Mouse (Mus musculus) embryonic facial prominence, embryonic 10.5 days (tissue): ENCODE results near the gene Rnf213. TPM values are rescaled to one million over a fixed set of nuclear protein-coding genes. Genes with fewer than 3 reads are reported as not detected.
A peak's percentile ranks its signal among the peaks of the same experiment; 100 is the strongest.

ENCODE experiments used
- DNase-seq: peaks from one replicate; pipeline ENCODE4 v3.0.0-alpha.2; 2017; ENCODE audit warnings: low spot score
- H3K27ac ChIP-seq: fragments of 300-500 bp; sonication (generic); replicated peaks from 2 replicates; pipeline ENCODE4 v1.5.1; 2016; ENCODE audit warnings: mild to moderate bottlenecking
- H3K27me3 ChIP-seq: fragments of 300-500 bp; sonication (generic); replicated peaks from 2 replicates; pipeline ENCODE4 v1.6.1; 2016; ENCODE audit warnings: low read depth, mild to moderate bottlenecking; ENCODE audit not compliant: poor library complexity, severe bottlenecking
- H3K36me3 ChIP-seq: fragments of 300-500 bp; sonication (generic); replicated peaks from 2 replicates; pipeline ENCODE4 v1.6.1; 2016; ENCODE audit warnings: mild to moderate bottlenecking, moderate library complexity
- H3K4me1 ChIP-seq: fragments of 300-500 bp; sonication (generic); 2 replicates; pipeline ENCODE4 v1.6.1; 2016
- H3K4me3 ChIP-seq: fragments of 300-500 bp; sonication (generic); 2 replicates; pipeline ENCODE4 v1.5.1; 2016; ENCODE audit warnings: mild to moderate bottlenecking, moderate library complexity
- H3K9me3 ChIP-seq: fragments of 300-500 bp; sonication (generic); 2 replicates; pipeline ENCODE4 v1.6.1; 2016; ENCODE audit warnings: mild to moderate bottlenecking
- WGBS: fragments of 180-500 bp; shearing (Covaris S2); methylation state at CpG from one replicate; pipeline ENCODE4 v1.1.7; 2016; 5-methylcytosine and 5-hydroxymethylcytosine counted together
- polyA plus RNA-seq: library from polyadenylated mRNA; unstranded; fragments of >200 nt; fragmentation: Nextera tagmentation; extraction: Ambion mirVana; gene quantifications from 2 replicates; pipeline ENCODE4 v1.2.1, GENCODE M21; 2016

Rnf213 gene
- polyA plus RNA-seq, 1 experiment from 2014 or later = 1.4 TPM

DNA sequence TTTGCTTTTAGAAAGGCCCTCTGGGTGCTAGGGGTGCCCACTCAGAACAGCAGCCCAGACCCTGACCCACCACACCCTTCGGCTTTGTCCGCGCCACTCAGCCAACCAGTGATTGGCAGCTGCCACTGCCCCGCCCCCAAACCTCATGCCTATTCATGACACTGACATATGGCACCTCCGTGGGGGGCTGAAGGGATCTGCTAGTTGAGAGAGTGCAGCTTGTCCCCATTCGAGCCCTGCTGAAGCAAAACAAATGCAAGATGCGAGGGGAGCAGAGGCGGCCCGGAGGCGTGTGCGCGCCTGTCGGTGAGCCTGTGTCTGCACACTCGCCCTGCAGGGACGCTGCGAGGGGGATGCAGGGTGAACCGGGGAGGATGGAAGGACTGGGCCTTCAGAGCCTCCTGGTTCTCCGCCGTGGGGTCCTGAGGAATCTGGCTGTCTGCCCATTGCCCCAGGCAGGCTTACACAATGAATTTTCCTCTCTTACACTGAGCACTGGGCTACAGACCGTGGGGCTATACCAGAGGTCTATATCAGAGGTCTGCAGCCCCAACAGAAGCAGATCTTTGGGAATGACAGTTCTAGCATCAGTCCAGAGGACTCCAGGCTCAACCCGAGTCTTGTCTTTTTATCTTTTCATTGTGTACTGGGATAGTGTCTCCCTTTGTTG is 122.2 kb downstream of the Rnf213 start:
- DNase-seq = peak; percentile 73
- Histone ChIP-seq H3K27ac (peak overlapping the region; percentile 1; the same call in 1 of the 2 replicates), H3K36me3 (no peaks in the 10 kb centered on the region), H3K4me1 (peaks cover 51% of the 10 kb centered on the region), H3K4me3 (peak overlapping the region; percentile 47), H3K27me3 (peaks cover 59% of the 10 kb centered on the region), H3K9me3 (no peaks in the 10 kb centered on the region)
- 3% methylated on average over 21 of the region's 21 CpGs for WGBS

DNA sequence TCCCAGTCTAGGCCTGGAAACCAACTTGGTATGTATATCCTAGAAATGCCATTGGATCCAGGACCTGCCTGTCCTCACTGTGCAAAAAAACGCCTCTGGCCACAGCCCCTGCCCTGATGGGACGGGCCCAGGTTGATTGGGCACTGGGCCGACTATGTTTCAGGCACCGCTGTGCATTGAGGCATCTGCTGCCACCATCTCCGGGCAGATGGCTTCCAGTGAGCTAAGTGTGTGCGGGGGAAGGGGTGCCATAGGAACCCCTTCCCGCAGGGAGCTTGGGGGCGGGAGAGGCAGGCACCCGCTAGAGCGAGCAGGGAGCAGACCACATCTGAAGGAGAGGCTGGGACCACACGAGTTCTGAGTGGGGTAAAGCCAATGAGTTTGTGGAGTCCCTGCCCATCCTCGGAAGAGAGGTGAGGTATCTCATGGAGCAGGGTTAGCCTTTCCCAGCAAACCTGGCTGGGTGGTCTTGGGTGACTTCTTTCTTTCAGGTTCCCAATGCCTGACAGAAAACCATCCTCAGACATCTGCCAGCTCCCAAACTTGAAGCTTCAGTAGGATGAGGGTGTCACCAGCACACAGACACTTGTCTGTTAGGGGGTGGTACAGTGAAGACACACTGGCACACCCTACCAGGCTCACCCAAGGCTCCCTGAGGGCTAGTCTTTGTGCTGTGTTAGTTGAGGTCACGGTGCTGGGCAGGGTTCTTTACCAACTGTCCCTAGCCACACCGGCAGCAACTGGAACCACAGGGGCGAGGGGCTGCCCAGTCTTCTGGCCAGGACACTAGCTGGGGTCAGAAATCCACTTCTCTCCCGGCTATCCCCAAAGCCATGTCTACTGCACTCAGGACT is 123.2 kb downstream of the Rnf213 start:
- Histone ChIP-seq H3K36me3 (no peaks in the 10 kb centered on the region), H3K4me1 (peaks cover 47% of the 10 kb centered on the region), H3K27me3 (peaks cover 53% of the 10 kb centered on the region), H3K4me3 (no peak overlapping the region), H3K9me3 (no peaks in the 10 kb centered on the region), H3K27ac (no peak overlapping the region)
- no peak for DNase-seq
- WGBS = 76% methylated on average over 16 of the region's 16 CpGs

DNA sequence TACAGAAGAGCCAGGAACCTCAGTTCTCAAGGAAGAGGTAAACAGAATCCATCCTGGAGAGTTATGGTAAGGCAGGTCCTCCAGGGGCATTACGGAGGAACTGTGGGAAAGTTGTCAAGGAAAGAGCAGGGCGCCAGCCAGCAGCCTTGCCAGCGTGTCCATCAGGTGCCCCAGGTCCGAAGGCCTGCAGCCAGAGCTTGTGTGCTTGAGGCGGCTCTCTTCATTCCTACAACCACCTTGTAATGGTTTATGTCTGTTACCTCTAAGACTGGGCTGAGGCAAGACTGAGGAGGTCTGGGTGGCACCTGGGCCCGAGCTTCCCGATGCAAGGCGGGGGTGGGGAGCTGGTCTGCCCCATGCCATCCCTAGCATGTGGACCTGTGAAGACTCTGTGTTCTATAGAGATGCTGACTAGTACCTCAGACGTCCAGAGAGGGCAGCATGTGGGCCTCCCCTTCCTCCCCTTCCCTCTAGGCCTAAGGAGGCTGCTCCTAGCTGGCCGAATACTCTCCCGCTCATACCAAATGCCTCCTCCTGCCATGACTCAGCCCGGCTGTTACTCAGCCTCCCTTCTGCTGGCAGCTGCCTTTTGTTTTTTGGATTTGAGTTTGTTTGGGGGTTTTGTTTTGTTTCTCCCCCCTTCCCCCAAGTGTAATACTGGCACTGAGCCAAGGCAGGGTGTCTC is 123.9 kb downstream of the Rnf213 start:
- no peak for DNase-seq
- Histone ChIP-seq H3K27ac (no peak overlapping the region), H3K27me3 (peaks cover 53% of the 10 kb centered on the region), H3K36me3 (no peaks in the 10 kb centered on the region), H3K9me3 (no peaks in the 10 kb centered on the region), H3K4me1 (peaks cover 43% of the 10 kb centered on the region), H3K4me3 (no peak overlapping the region)
- WGBS = 73% methylated on average over 12 of the region's 12 CpGs

DNA sequence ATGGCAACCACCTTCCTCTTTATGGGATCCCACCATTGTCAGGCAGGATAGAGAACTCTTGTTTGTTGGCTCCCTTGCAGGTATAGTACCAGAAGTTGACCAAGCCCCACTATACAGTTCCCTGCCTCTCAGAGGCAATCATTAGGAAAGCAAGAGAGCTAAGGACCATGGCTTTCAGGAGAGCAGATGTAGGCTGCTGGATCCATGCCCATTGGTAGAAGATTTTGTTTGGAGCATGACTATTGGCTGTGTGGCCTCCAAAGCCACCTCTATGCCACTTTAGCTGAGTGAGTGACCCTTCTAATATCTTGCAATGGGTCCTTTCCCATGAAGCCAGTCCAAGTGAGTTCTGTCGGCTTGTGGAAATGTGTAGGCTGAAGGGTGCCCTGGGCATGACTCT is 126.5 kb downstream of the Rnf213 start:
- H3K4me3 ChIP-seq = no peak overlapping the region
- WGBS = 94% methylated on average over 1 of the region's 1 CpGs

GRCm38 (mm10) chr11:119520005-119520712 is 127.3 kb downstream of the Rnf213 start:
- Histone ChIP-seq H3K9me3 (no peaks in the 10 kb centered on the region), H3K27me3 (peaks cover 25% of the 10 kb centered on the region), H3K27ac (no peak overlapping the region), H3K4me1 (peaks cover 28% of the 10 kb centered on the region), H3K4me3 (no peak overlapping the region), H3K36me3 (no peaks in the 10 kb centered on the region)
- DNase-seq = no peak
- 77% methylated on average over 5 of the region's 5 CpGs for whole genome bisulfite sequencing

More for the DNA sequence above, 126.5 kb downstream of the Rnf213 start:
- Histone ChIP-seq H3K27me3 (peaks cover 33% of the 10 kb centered on the region), H3K36me3 (no peaks in the 10 kb centered on the region), H3K9me3 (no peaks in the 10 kb centered on the region), H3K4me1 (peaks cover 32% of the 10 kb centered on the region), H3K27ac (no peak overlapping the region)
- DNase-seq = no peak

DNA sequence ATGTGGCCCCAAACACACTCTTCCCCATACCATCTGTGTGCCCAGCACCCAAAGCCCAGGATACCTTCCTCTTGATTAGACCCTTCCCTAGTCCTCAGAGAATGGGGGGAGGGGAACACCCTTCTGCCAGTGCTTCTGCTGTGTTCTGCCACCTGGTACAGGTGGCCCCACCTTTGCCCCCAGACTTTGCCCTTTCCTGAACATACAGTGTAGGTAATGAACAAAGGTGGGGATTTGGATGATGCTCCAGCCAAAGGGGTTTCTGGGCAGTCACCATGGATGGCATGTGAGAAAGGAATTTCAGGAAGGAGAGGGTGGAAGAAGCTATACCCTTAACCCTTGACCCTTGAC is 127.8 kb downstream of the Rnf213 start:
- peaks cover 20% of the 10 kb centered on the region for H3K27me3 ChIP-seq
- H3K27ac ChIP-seq = no peak overlapping the region
- no peaks in the 10 kb centered on the region for H3K36me3 ChIP-seq
- peaks cover 23% of the 10 kb centered on the region for H3K4me1 ChIP-seq
- no peaks in the 10 kb centered on the region for H3K9me3 ChIP-seq
- no peak overlapping the region for H3K4me3 ChIP-seq
- no peak for DNase-seq

DNA sequence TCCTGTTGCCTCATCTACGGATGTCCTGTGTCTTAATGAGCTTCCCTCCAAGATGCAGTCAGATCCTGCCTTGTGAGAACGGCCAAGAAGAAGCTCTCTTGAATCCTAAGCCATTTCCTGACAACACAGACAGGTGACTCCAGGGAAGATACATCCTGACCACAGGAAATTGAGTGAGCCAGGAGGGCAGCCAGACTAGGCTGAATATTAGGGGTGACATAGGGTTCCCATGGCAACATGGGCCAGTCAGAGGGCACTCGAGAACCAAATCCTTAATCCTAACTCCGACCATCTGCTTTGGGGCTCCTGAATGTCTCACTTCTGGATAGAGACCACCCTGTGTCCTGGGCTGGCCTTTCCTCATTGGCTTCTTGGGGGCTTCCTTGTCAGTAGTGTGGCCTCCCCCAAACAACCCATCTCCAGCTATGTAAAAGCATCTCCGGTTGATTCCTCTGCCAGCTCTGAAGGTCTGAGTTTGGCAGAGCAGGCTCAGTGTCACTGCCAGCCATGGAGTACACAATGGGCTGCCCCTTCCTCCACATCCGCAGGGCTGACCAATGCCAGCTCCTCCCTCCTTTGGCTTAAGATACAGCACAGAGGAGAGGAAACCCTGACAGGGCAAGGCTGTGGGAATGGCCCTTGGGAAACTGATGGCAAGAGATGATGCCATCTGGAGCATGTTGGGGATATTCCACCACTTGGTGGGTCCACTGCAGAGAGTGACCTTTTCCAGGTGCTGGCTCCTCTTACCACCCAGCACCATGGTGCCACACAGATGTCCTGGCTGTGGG is 129.2 kb downstream of the Rnf213 start:
- Histone ChIP-seq H3K9me3 (no peaks in the 10 kb centered on the region), H3K4me3 (no peak overlapping the region), H3K27me3 (peaks cover 5% of the 10 kb centered on the region; the same call in 1 of the 2 replicates), H3K36me3 (no peaks in the 10 kb centered on the region), H3K27ac (no peak overlapping the region), H3K4me1 (peaks cover 10% of the 10 kb centered on the region)
- 87% methylated on average over 6 of the region's 6 CpGs for WGBS
- DNase-seq = no peak

DNA sequence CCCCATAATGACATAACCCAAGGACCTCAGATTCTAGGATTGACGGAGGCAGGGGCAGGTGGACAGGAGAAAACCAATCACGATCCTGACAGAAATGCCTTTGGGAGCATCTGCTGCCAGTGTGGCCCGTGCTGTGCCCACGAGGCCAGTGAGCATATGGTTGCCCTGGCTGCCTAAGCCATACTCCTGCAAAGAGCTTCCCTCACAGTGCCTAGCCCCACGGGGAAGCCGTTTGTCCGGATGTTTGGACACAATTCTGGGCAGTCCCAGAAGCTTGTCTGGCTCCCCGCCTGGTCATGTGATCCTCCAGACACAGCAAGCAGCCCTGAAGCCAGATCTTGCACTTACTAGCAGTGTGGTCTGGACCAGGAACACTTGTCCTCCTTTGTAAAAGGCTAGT is 129.9 kb downstream of the Rnf213 start:
- Histone ChIP-seq H3K9me3 (no peaks in the 10 kb centered on the region), H3K4me3 (no peak overlapping the region), H3K36me3 (no peaks in the 10 kb centered on the region), H3K27ac (no peak overlapping the region), H3K4me1 (peaks cover 9% of the 10 kb centered on the region), H3K27me3 (no peaks in the 10 kb centered on the region)
- WGBS = 85% methylated on average over 8 of the region's 8 CpGs
- no peak for DNase-seq

DNA sequence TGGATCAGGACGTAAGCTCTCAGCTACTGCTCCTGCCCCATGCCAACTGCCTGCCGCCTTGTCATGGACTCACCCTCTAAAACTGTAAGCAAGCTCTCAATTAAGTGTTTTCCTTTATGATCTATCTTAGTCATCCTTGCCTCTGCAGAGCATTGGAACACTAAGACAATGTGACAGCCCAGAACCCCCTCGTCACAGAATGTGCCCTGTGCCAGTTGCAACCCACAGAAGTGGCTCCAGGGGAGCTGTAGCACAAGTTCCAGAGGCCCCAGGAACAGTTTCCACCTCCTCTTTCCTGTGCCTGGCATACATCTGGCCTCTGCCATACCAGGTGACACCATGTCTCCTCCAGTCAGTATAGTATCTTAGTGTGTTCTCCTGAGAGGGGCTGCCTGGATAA is 130.5 kb downstream of the Rnf213 start:
- H3K36me3 ChIP-seq = no peaks in the 10 kb centered on the region
- DNase-seq = no peak
- no peaks in the 10 kb centered on the region for H3K27me3 ChIP-seq
- WGBS = 86% methylated on average over 3 of the region's 3 CpGs
- no peak overlapping the region; the same call in 1 of the 2 replicates for H3K27ac ChIP-seq
- peaks cover 9% of the 10 kb centered on the region for H3K4me1 ChIP-seq
- no peaks in the 10 kb centered on the region for H3K9me3 ChIP-seq
- no peak overlapping the region for H3K4me3 ChIP-seq

DNA sequence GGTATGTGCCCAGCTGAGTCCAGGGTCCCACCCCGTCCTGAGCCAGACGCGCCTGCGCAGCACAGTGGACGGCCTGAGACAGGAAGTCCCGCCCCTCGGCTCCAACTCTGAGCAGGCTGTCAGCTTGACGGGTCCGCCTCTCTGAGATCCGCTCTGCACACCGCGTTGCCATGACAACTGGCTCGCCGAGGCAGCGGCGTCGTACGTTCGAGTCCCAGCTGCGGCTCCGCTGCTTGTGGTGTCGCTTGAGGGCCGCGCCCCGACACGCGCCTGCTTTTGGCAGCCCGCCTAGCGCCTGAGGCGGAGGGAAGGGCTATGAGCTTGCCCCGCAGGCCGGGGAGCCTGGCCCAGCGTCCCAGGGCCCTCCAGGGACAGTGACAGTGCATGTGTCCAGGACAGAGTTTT is 131.6 kb downstream of the Rnf213 start:
- H3K36me3 ChIP-seq = no peaks in the 10 kb centered on the region
- peak overlapping the region; percentile 60 for H3K4me3 ChIP-seq
- peak overlapping the region; percentile 85 for H3K27ac ChIP-seq
- H3K27me3 ChIP-seq = no peaks in the 10 kb centered on the region
- peaks cover 9% of the 10 kb centered on the region for H3K4me1 ChIP-seq
- WGBS = 1% methylated on average over 33 of the region's 33 CpGs
- peak; percentile 95 for DNase-seq
- H3K9me3 ChIP-seq = no peaks in the 10 kb centered on the region

- Histone ChIP-seq H3K4me1 (peaks cover 4% of the 10 kb centered on the region), H3K4me3 (no peak overlapping the region), H3K27me3 (no peaks in the 10 kb centered on the region), H3K9me3 (no peaks in the 10 kb centered on the region), H3K36me3 (no peaks in the 10 kb centered on the region), H3K27ac (no peak overlapping the region)
- 81% methylated on average over 14 of the region's 14 CpGs for WGBS
- DNase-seq = no peak
Observed at GRCm38 (mm10) chr11:119526068-119526966, 133.4 kb downstream of the Rnf213 start.
